Mouse (Mus musculus) ES-E14 (cell line): ENCODE data around the gene Ank3. TPM values are rescaled to one million over a fixed set of nuclear protein-coding genes. Genes with fewer than 3 reads are reported as not detected.

ENCODE experiments used
- DNase-seq: peaks from one replicate; pipeline ENCODE4 v3.0.0-alpha.2; 2013; ENCODE audit warnings: low read depth, low spot score
- H3K27ac ChIP-seq: 2 replicates; pipeline ENCODE4 v1.5.1; 2012; ENCODE audit warnings: low read depth, mild to moderate bottlenecking, low read length, moderate library complexity, mixed read lengths; ENCODE audit not compliant: poor library complexity, insufficient read depth, severe bottlenecking
- H3K36me3 ChIP-seq: 2 replicates; pipeline ENCODE4 v1.6.1; 2012; ENCODE audit warnings: mild to moderate bottlenecking, low read length, moderate library complexity, mixed read lengths; ENCODE audit not compliant: control insufficient read depth, poor library complexity, insufficient read depth, severe bottlenecking
- H3K4me1 ChIP-seq, 2 experiments: fragments of 150-350 bp in 1 of 2; sonication (generic) in 1 of 2; 2 replicates each; pipeline ENCODE4 v1.6.1; 2012; ENCODE audit warnings: low read length in 2 of 2, mild to moderate bottlenecking in 1 of 2, mixed read lengths in 1 of 2; ENCODE audit not compliant: control insufficient read depth in 2 of 2, insufficient read depth in 2 of 2, poor library complexity in 1 of 2
- H3K4me3 ChIP-seq, 2 experiments: fragments of 150-350 bp in 1 of 2; sonication (generic) in 1 of 2; 2 replicates each; pipeline ENCODE4 v1.5.1; 2012; ENCODE audit warnings: low read length in 2 of 2, low read depth in 1 of 2, mild to moderate bottlenecking in 1 of 2, mixed read lengths in 1 of 2; ENCODE audit not compliant: insufficient read depth in 1 of 2, poor library complexity in 1 of 2, severe bottlenecking in 1 of 2
- H3K9ac ChIP-seq: 2 replicates; pipeline ENCODE4 v1.6.1; 2012; ENCODE audit warnings: low read depth, mild to moderate bottlenecking, low read length, mixed read lengths; ENCODE audit not compliant: poor library complexity, insufficient read depth, severe bottlenecking
- H3K9me3 ChIP-seq: fragments of 150-350 bp; sonication (generic); 2 replicates; pipeline ENCODE4 v1.6.1; 2012; ENCODE audit warnings: low read depth, mild to moderate bottlenecking, low read length; ENCODE audit not compliant: control insufficient read depth, insufficient read depth
- CHD2 ChIP-seq: IDR thresholded peaks from 2 replicates; pipeline ENCODE4 v1.6.1; 2014; ENCODE audit warnings: mild to moderate bottlenecking, low read depth, low read length, inconsistent platforms
- HCFC1 ChIP-seq: IDR thresholded peaks from 2 replicates; pipeline ENCODE4 v1.6.1; 2012; ENCODE audit warnings: low read length, inconsistent platforms, borderline replicate concordance; ENCODE audit not compliant: insufficient read depth
- MAFK ChIP-seq: IDR thresholded peaks from 2 replicates; pipeline ENCODE4 v1.6.1; 2014; ENCODE audit warnings: mild to moderate bottlenecking, low read depth, low read length, inconsistent platforms; ENCODE audit not compliant: insufficient read depth
- ZC3H11A ChIP-seq: IDR thresholded peaks from 2 replicates; pipeline ENCODE4 v1.6.1; 2012; ENCODE audit warnings: low read depth, mild to moderate bottlenecking, inconsistent platforms, low read length, borderline replicate concordance
- ZNF384 ChIP-seq: IDR thresholded peaks from 2 replicates; pipeline ENCODE4 v1.6.1; 2012; ENCODE audit warnings: low read depth, low read length, inconsistent platforms
- in situ Hi-C, 2 experiments: fragments of 600-800 bp; cut with MboI; formaldehyde crosslinking; loops; one replicate each; pipeline ENCODE4 v1.15.1; 2025; ENCODE audit warnings: low sequenced_read_pairs in 2 of 2, inconsistent platforms in 1 of 2; ENCODE audit not compliant: unreplicated experiment in 2 of 2
- total RNA-seq: library from RNA; depleted of rRNA; stranded (reverse); fragments of 300-350 nt; gene quantifications from 2 replicates; pipeline ENCODE4 v1.2.3, GENCODE M21; 2012

The Ank3 gene
- total RNA-seq, 1 experiment: 6.5 TPM

DNA sequence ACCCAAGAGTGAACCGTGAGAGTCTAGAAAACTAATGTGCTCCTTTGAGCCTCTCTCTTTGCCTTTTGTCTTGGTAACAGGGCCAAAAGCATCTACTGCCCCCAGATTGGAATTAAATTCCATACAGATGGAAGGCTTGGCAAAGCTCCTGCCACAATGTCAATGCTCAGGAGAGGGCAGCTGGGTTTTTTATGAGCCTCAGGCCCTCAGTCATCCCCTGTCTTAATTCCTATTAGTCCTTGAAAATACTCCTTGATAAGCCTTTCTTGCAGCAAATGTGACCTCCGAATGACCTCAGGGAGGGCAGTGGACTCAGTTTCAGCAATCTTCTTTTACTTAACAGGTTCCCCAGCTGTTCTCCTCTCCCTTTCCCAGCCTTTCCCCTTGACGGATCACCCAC is 635.3 kb downstream of the Ank3 start:
- no peaks in the 10 kb centered on the region for H3K36me3 ChIP-seq
- TF ChIP-seq ZC3H11A (no peak), MAFK (no peak), CHD2 (no peak), ZNF384 (no peak)
- H3K9ac ChIP-seq: no peak overlapping the region
- no peaks in the 10 kb centered on the region for H3K9me3 ChIP-seq
- H3K4me1 ChIP-seq: no peaks in the 10 kb centered on the region
- no peak overlapping the region for H3K27ac ChIP-seq
- DNase-seq: no peak
- no peak overlapping the region for H3K4me3 ChIP-seq
- in situ Hi-C loops: no loop called here

DNA sequence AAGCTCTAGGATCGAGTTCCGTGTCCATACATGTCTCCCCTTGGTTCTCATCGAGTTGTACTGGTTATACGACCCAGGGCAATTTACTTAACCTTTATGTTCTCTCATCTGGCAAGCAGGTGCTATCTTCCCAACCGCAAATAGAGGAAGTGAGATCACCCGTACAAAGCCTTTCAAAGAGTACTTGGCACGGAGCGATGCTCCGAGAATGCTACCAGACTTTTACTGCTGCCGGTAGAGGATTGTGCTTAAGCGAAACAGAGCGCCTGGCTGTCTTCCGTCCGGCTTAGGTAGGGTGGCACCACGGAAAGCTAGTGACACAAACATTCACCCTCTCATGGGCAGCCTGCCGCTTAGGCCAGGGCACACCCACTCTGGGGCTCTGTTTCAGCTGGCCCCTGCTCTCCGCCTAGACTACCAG is 641.3 kb downstream of the Ank3 start:
- H3K36me3 ChIP-seq: no peaks in the 10 kb centered on the region
- DNase-seq: no peak
- H3K4me3 ChIP-seq: no peak overlapping the region
- H3K4me1 ChIP-seq: no peaks in the 10 kb centered on the region
- in situ Hi-C loops: no loop called here
- H3K27ac ChIP-seq: no peak overlapping the region
- TF ChIP-seq HCFC1 (no peak), MAFK (no peak), ZNF384 (no peak), CHD2 (no peak), ZC3H11A (no peak)
- no peak overlapping the region for H3K9ac ChIP-seq
- H3K9me3 ChIP-seq: no peaks in the 10 kb centered on the region

DNA sequence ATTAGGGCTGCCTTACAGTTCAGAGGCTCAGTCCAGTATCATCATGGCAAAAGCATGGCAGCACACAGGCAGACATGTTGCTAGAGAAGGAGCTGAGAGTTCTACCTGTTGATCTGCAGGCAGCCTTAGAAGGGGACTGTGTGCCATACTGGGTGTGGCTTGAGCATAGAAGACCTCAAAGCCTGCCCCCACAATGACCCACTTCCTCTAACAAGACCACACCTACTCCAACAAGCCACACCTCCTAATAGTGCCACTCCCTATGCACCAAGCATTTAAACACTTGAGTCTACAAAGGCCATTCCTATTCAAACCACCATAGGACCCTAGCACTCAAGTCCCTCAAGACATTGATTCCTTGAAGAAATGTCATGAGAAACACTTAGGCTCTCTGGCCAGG is 643.0 kb downstream of the Ank3 start:
- H3K9ac ChIP-seq: no peak overlapping the region
- TF ChIP-seq ZNF384 (no peak), HCFC1 (no peak), MAFK (no peak), ZC3H11A (no peak), CHD2 (no peak)
- H3K36me3 ChIP-seq: no peaks in the 10 kb centered on the region
- in situ Hi-C loops: no loop called here
- no peak overlapping the region for H3K27ac ChIP-seq
- no peaks in the 10 kb centered on the region for H3K4me1 ChIP-seq
- DNase-seq: no peak
- H3K9me3 ChIP-seq: no peaks in the 10 kb centered on the region
- H3K4me3 ChIP-seq: no peak overlapping the region

DNA sequence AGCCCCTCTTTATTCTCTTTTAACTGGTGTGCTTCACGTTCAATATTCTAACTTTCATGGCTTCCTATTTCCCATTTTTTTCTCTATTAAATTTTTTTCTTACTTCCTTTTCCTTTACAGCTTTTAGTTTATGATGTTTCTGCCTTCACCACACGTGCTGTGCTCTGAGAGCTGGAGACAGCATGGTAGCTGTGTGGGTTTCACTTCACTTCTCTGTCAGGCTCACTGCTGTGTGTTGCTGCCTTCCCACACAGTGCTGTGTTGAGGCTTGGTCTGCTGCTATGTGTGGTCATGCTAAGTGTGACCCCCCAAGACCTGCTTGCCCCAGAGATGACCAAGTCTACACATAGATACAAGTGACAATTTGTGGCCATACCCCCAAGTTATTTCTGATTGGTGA is 647.1 kb downstream of the Ank3 start:
- no peak overlapping the region for H3K27ac ChIP-seq
- H3K4me1 ChIP-seq: no peaks in the 10 kb centered on the region
- H3K4me3 ChIP-seq: no peak overlapping the region
- no peak for DNase-seq
- no peaks in the 10 kb centered on the region for H3K9me3 ChIP-seq
- H3K36me3 ChIP-seq: no peaks in the 10 kb centered on the region
- no peak for TF ChIP-seq MAFK
- TF ChIP-seq ZNF384: no peak
- TF ChIP-seq ZC3H11A: no peak
- TF ChIP-seq CHD2: no peak
- TF ChIP-seq HCFC1: no peak
- in situ Hi-C loops: no loop called here
- no peak overlapping the region for H3K9ac ChIP-seq

DNA sequence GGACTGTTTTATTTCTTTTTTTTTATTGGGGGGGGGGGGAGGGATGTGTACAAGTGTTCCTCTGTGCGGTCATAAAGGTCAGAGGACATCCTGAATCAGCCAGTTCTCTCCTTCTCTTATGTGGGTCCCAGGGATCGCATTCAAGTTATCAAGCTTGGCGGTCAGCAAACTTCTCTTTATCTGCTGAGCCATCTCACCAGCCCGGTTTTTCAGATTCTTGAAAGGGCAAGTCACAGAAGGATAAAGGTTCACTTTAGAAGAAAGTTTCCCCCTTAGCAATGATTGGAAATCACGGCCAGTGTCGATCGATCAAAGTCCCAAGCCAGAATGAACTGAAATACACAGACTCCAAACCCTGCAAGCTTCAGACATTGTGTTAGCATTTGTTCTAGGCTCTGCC is 651.2 kb downstream of the Ank3 start:
- Histone ChIP-seq H3K4me3 (no peak overlapping the region), H3K9ac (no peak overlapping the region), H3K36me3 (no peaks in the 10 kb centered on the region), H3K27ac (no peak overlapping the region), H3K4me1 (no peaks in the 10 kb centered on the region), H3K9me3 (no peaks in the 10 kb centered on the region)
- TF ChIP-seq HCFC1 (no peak), ZNF384 (no peak), CHD2 (no peak), MAFK (no peak), ZC3H11A (no peak)
- no peak for DNase-seq
- in situ Hi-C loops: no loop called here
